Mouse (Mus musculus): ENCODE measurements around the gene Cdc6. TPM values are rescaled to one million over a fixed set of nuclear protein-coding genes. Genes with fewer than 3 reads are reported as not detected.
A peak's percentile ranks its signal among the peaks of the same experiment; 100 is the strongest.

Cdc6 gene
- total RNA-seq, 2 experiments from 2014 or later: 7.5 to 9.1 TPM

GRCm38 (mm10) chr11:98942923-98943641 lies 35.5 kb downstream of the Cdc6 start:
- DNase-seq (ENCODE audit: low spot score in 2 of 2): no peak

GRCm38 (mm10) chr11:98943741-98944461 lies 36.3 kb downstream of the Cdc6 start:
- DNase-seq (ENCODE audit: low spot score in 2 of 2): no peak

- DNase-seq (ENCODE audit: low spot score in 2 of 2): no peak
Measured at GRCm38 (mm10) chr11:98944897-98945604, 37.5 kb downstream of the Cdc6 start.

GRCm38 (mm10) chr11:98945605-98945977 lies 38.0 kb downstream of the Cdc6 start:
- DNase-seq (ENCODE audit: low spot score in 2 of 2): no peak

- DNase-seq (ENCODE audit: low spot score in 2 of 2): no peak
Measured at GRCm38 (mm10) chr11:98947969-98948569, 40.5 kb downstream of the Cdc6 start.

GRCm38 (mm10) chr11:98949242-98949957 lies 41.8 kb downstream of the Cdc6 start:
- DNase-seq (ENCODE audit: low spot score in 2 of 2): no peak

GRCm38 (mm10) chr11:98949958-98950460 lies 42.4 kb downstream of the Cdc6 start:
- DNase-seq (ENCODE audit: low spot score in 2 of 2): no peak

GRCm38 (mm10) chr11:98950484-98950883 lies 42.9 kb downstream of the Cdc6 start:
- DNase-seq (ENCODE audit: low spot score in 2 of 2): no peak

- no peak for DNase-seq (ENCODE audit: low spot score in 2 of 2)
Measured at GRCm38 (mm10) chr11:98951026-98951906, 43.7 kb downstream of the Cdc6 start.

GRCm38 (mm10) chr11:98952111-98952510 lies 44.5 kb downstream of the Cdc6 start:
- no peak for DNase-seq (ENCODE audit: low spot score in 2 of 2)

GRCm38 (mm10) chr11:98952736-98953135 lies 45.1 kb downstream of the Cdc6 start:
- no peak for DNase-seq (ENCODE audit: low spot score in 2 of 2)

- no peak for DNase-seq (ENCODE audit: low spot score in 2 of 2)
Measured at GRCm38 (mm10) chr11:98953361-98953760, 45.8 kb downstream of the Cdc6 start.

- no peak for DNase-seq (ENCODE audit: low spot score in 2 of 2)
Measured at GRCm38 (mm10) chr11:98953835-98954320, 46.3 kb downstream of the Cdc6 start.

GRCm38 (mm10) chr11:98954373-98954772 lies 46.8 kb downstream of the Cdc6 start:
- peak in 1 of 2 experiments; percentile 70 for DNase-seq (ENCODE audit: low spot score in 2 of 2)

GRCm38 (mm10) chr11:98954801-98955706 lies 47.5 kb downstream of the Cdc6 start:
- no peak for DNase-seq (ENCODE audit: low spot score in 2 of 2)

GRCm38 (mm10) chr11:98955707-98956235 lies 48.2 kb downstream of the Cdc6 start:
- no peak for DNase-seq (ENCODE audit: low spot score in 2 of 2)

GRCm38 (mm10) chr11:98956340-98956739 lies 48.7 kb downstream of the Cdc6 start:
- no peak for DNase-seq (ENCODE audit: low spot score in 2 of 2)

All from adrenal gland, postnatal 4 days (tissue).